Mouse (Mus musculus) heart, embryonic 13.5 days (tissue): Measurements from ENCODE around the gene Ciita. TPM values are rescaled to one million over a fixed set of nuclear protein-coding genes. Genes with fewer than 3 reads are reported as not detected.

ENCODE experiments used
- ATAC-seq: fragments of 200-750 bp; cut with Nextera tagmentation; 2 replicates; pipeline ENCODE4 v1.8.0; 2017; ENCODE audit warnings: moderate TSS enrichment; ENCODE audit not compliant: insufficient number of reproducible peaks, low FRiP score, low TSS enrichment; ENCODE audit errors: extremely low read depth
- H3K27ac ChIP-seq: fragments of 300-500 bp; sonication (generic); replicated peaks from 2 replicates; pipeline ENCODE4 v1.5.1; 2015; ENCODE audit warnings: moderate library complexity, mild to moderate bottlenecking, inconsistent platforms
- H3K27me3 ChIP-seq: fragments of 300-500 bp; sonication (generic); replicated peaks from 2 replicates; pipeline ENCODE4 v1.6.1; 2015; ENCODE audit warnings: mild to moderate bottlenecking, inconsistent platforms
- H3K36me3 ChIP-seq: fragments of 300-500 bp; sonication (generic); 2 replicates; pipeline ENCODE4 v1.6.1; 2015; ENCODE audit warnings: mild to moderate bottlenecking, inconsistent platforms
- H3K4me1 ChIP-seq: fragments of 300-500 bp; sonication (generic); 2 replicates; pipeline ENCODE4 v1.6.1; 2015; ENCODE audit warnings: inconsistent platforms
- H3K4me2 ChIP-seq: fragments of 300-500 bp; sonication (generic); 2 replicates; pipeline ENCODE4 v1.6.1; 2015; ENCODE audit warnings: inconsistent platforms, mild to moderate bottlenecking, moderate library complexity
- H3K4me3 ChIP-seq: fragments of 300-500 bp; sonication (generic); 2 replicates; pipeline ENCODE4 v1.5.1; 2015; ENCODE audit warnings: moderate library complexity, mild to moderate bottlenecking, inconsistent platforms
- H3K9ac ChIP-seq: fragments of 300-500 bp; sonication (generic); 2 replicates; pipeline ENCODE4 v1.6.1; 2015; ENCODE audit warnings: inconsistent platforms, mild to moderate bottlenecking, moderate library complexity
- H3K9me3 ChIP-seq: fragments of 300-500 bp; sonication (generic); 2 replicates; pipeline ENCODE4 v1.6.1; 2016; ENCODE audit warnings: inconsistent platforms
- WGBS: fragments of 180-500 bp; shearing (Covaris S2); methylation state at CpG from one replicate; pipeline ENCODE4 v1.1.7; 2015; ENCODE audit warnings: mixed read lengths; 5-methylcytosine and 5-hydroxymethylcytosine counted together
- polyA plus RNA-seq: library from polyadenylated mRNA; unstranded; fragments of >200 nt; fragmentation: Nextera tagmentation; extraction: Ambion mirVana; gene quantifications from 2 replicates; pipeline ENCODE4 v1.2.1, GENCODE M21; 2015

Ciita gene
- polyA plus RNA-seq, 1 experiment from 2014 or later = 0.29 TPM

- H3K4me2 ChIP-seq = no peak overlapping the region
- no peak overlapping the region for H3K27ac ChIP-seq
- no peak overlapping the region for H3K4me3 ChIP-seq
- no peak overlapping the region for H3K9ac ChIP-seq
- H3K27me3 ChIP-seq = peaks cover 71% of the 10 kb centered on the region
- no peaks in the 10 kb centered on the region for H3K9me3 ChIP-seq
- 74% methylated on average over 3 of the region's 3 CpGs for WGBS
- no peaks in the 10 kb centered on the region for H3K36me3 ChIP-seq
- peaks cover 15% of the 10 kb centered on the region for H3K4me1 ChIP-seq
- ATAC-seq = no peak
Measured at GRCm38 (mm10) chr16:10492587-10492986, 12.7 kb downstream of the Ciita start.

GRCm38 (mm10) chr16:10495824-10496298 is 16.0 kb downstream of the Ciita start:
- peaks cover 43% of the 10 kb centered on the region for H3K27me3 ChIP-seq
- no peak overlapping the region for H3K4me3 ChIP-seq
- H3K27ac ChIP-seq = no peak overlapping the region
- ATAC-seq = no peak
- H3K36me3 ChIP-seq = no peaks in the 10 kb centered on the region
- H3K4me2 ChIP-seq = no peak overlapping the region
- no peaks in the 10 kb centered on the region for H3K4me1 ChIP-seq
- H3K9me3 ChIP-seq = no peaks in the 10 kb centered on the region
- 79% methylated on average over 2 of the region's 2 CpGs for WGBS
- H3K9ac ChIP-seq = no peak overlapping the region

GRCm38 (mm10) chr16:10498096-10498602 is 18.3 kb downstream of the Ciita start:
- H3K9ac ChIP-seq = no peak overlapping the region
- H3K27ac ChIP-seq = no peak overlapping the region
- H3K9me3 ChIP-seq = no peaks in the 10 kb centered on the region
- H3K4me2 ChIP-seq = no peak overlapping the region
- no peak for ATAC-seq
- WGBS = 44% methylated on average over 5 of the region's 5 CpGs
- H3K4me3 ChIP-seq = no peak overlapping the region
- peaks cover 39% of the 10 kb centered on the region for H3K27me3 ChIP-seq
- H3K4me1 ChIP-seq = no peaks in the 10 kb centered on the region
- no peaks in the 10 kb centered on the region for H3K36me3 ChIP-seq

- H3K27ac ChIP-seq = no peak overlapping the region
- no peak overlapping the region for H3K9ac ChIP-seq
- H3K4me2 ChIP-seq = no peak overlapping the region
- H3K36me3 ChIP-seq = no peaks in the 10 kb centered on the region
- H3K4me1 ChIP-seq = no peaks in the 10 kb centered on the region
- no peaks in the 10 kb centered on the region for H3K9me3 ChIP-seq
- no peak overlapping the region for H3K4me3 ChIP-seq
- no peak for ATAC-seq
- WGBS = 56% methylated on average over 1 of the region's 1 CpGs
- peaks cover 36% of the 10 kb centered on the region for H3K27me3 ChIP-seq
Measured at GRCm38 (mm10) chr16:10499122-10499521, 19.3 kb downstream of the Ciita start.

GRCm38 (mm10) chr16:10501865-10502264 is 22.0 kb downstream of the Ciita start:
- ATAC-seq = no peak

GRCm38 (mm10) chr16:10503058-10503457 is 23.2 kb downstream of the Ciita start:
- peaks cover 49% of the 10 kb centered on the region for H3K27me3 ChIP-seq
- no peak for ATAC-seq
- no peak overlapping the region for H3K9ac ChIP-seq
- no peaks in the 10 kb centered on the region for H3K36me3 ChIP-seq
- no peaks in the 10 kb centered on the region for H3K9me3 ChIP-seq
- no peak overlapping the region for H3K4me3 ChIP-seq
- no peaks in the 10 kb centered on the region for H3K4me1 ChIP-seq
- H3K4me2 ChIP-seq = no peak overlapping the region
- no peak overlapping the region for H3K27ac ChIP-seq
- WGBS = 69% methylated on average over 2 of the region's 2 CpGs

More at GRCm38 (mm10) chr16:10501865-10502264, 22.0 kb downstream of the Ciita start:
- H3K4me2 ChIP-seq = no peak overlapping the region
- H3K27ac ChIP-seq = no peak overlapping the region
- H3K4me3 ChIP-seq = no peak overlapping the region
- no peaks in the 10 kb centered on the region for H3K36me3 ChIP-seq
- no peaks in the 10 kb centered on the region for H3K9me3 ChIP-seq
- whole genome bisulfite sequencing = 11% methylated on average over 8 of the region's 8 CpGs
- H3K9ac ChIP-seq = no peak overlapping the region
- H3K4me1 ChIP-seq = no peaks in the 10 kb centered on the region
- peaks cover 37% of the 10 kb centered on the region for H3K27me3 ChIP-seq

GRCm38 (mm10) chr16:10507445-10507844 is 27.6 kb downstream of the Ciita start:
- Histone ChIP-seq H3K4me3 (no peak overlapping the region), H3K4me1 (no peaks in the 10 kb centered on the region), H3K9me3 (no peaks in the 10 kb centered on the region), H3K27ac (no peak overlapping the region), H3K9ac (no peak overlapping the region), H3K36me3 (no peaks in the 10 kb centered on the region), H3K4me2 (no peak overlapping the region), H3K27me3 (peaks cover 52% of the 10 kb centered on the region)
- ATAC-seq = no peak
- 66% methylated on average over 4 of the region's 4 CpGs for WGBS

- no peak for ATAC-seq
- Histone ChIP-seq H3K36me3 (no peaks in the 10 kb centered on the region), H3K4me3 (no peak overlapping the region), H3K4me1 (no peaks in the 10 kb centered on the region), H3K27ac (no peak overlapping the region), H3K9ac (no peak overlapping the region), H3K9me3 (no peaks in the 10 kb centered on the region), H3K27me3 (peaks cover 44% of the 10 kb centered on the region), H3K4me2 (no peak overlapping the region)
- 58% methylated on average over 6 of the region's 6 CpGs for WGBS
Measured at GRCm38 (mm10) chr16:10508691-10509090, 28.8 kb downstream of the Ciita start.

- H3K4me1 ChIP-seq = no peaks in the 10 kb centered on the region
- no peaks in the 10 kb centered on the region for H3K36me3 ChIP-seq
- H3K27ac ChIP-seq = no peak overlapping the region
- no peaks in the 10 kb centered on the region for H3K9me3 ChIP-seq
- no peak for ATAC-seq
- 42% methylated on average over 14 of the region's 14 CpGs for WGBS
- no peak overlapping the region for H3K4me2 ChIP-seq
- H3K9ac ChIP-seq = no peak overlapping the region
- peaks cover 36% of the 10 kb centered on the region for H3K27me3 ChIP-seq
- H3K4me3 ChIP-seq = no peak overlapping the region
Measured at GRCm38 (mm10) chr16:10510477-10511133, 30.7 kb downstream of the Ciita start.

GRCm38 (mm10) chr16:10511134-10511520 is 31.3 kb downstream of the Ciita start:
- Histone ChIP-seq H3K4me2 (no peak overlapping the region), H3K27ac (no peak overlapping the region), H3K4me1 (no peaks in the 10 kb centered on the region), H3K9ac (no peak overlapping the region), H3K27me3 (peaks cover 31% of the 10 kb centered on the region), H3K4me3 (no peak overlapping the region), H3K36me3 (no peaks in the 10 kb centered on the region), H3K9me3 (no peaks in the 10 kb centered on the region)
- WGBS = 77% methylated on average over 12 of the region's 12 CpGs
- ATAC-seq = no peak

GRCm38 (mm10) chr16:10515953-10516572 is 36.2 kb downstream of the Ciita start:
- 81% methylated on average over 12 of the region's 12 CpGs for WGBS

GRCm38 (mm10) chr16:10518030-10518429 is 38.2 kb downstream of the Ciita start:
- Histone ChIP-seq H3K27ac (no peak overlapping the region), H3K36me3 (no peaks in the 10 kb centered on the region), H3K9ac (no peak overlapping the region), H3K4me2 (no peak overlapping the region), H3K4me3 (no peak overlapping the region), H3K4me1 (peaks cover 4% of the 10 kb centered on the region), H3K9me3 (no peaks in the 10 kb centered on the region), H3K27me3 (no peaks in the 10 kb centered on the region)
- WGBS = 44% methylated on average over 5 of the region's 5 CpGs
- no peak for ATAC-seq

More at GRCm38 (mm10) chr16:10515953-10516572, 36.2 kb downstream of the Ciita start:
- Histone ChIP-seq H3K9ac (no peak overlapping the region), H3K4me2 (no peak overlapping the region), H3K9me3 (no peaks in the 10 kb centered on the region), H3K27me3 (no peaks in the 10 kb centered on the region), H3K36me3 (no peaks in the 10 kb centered on the region), H3K27ac (no peak overlapping the region), H3K4me3 (no peak overlapping the region), H3K4me1 (no peaks in the 10 kb centered on the region)
- ATAC-seq = no peak
